Mouse (Mus musculus): ENCODE data around the gene Prkca. TPM values are rescaled to one million over a fixed set of nuclear protein-coding genes. Genes with fewer than 3 reads are reported as not detected.

The Prkca gene
- polyA plus RNA-seq, 1 experiment from 2014 or later = 9.7 TPM

GRCm38 (mm10) chr11:108053746-108054145 lies 290.0 kb downstream of the Prkca start:
- Histone ChIP-seq H3K9me3 (replicated peaks) (no peaks in the 10 kb centered on the region), H3K4me3 (replicated peaks) (no peak overlapping the region), H3K9ac (no peak overlapping the region), H3K4me1 (no peaks in the 10 kb centered on the region), H3K27me3 (no peaks in the 10 kb centered on the region), H3K4me2 (replicated peaks) (no peak overlapping the region), H3K36me3 (no peaks in the 10 kb centered on the region), H3K27ac (replicated peaks) (no peak overlapping the region)
- no peak for ATAC-seq (ENCODE audit: insufficient number of reproducible peaks, low FRiP score, low TSS enrichment, low read depth)
- 83% methylated on average over 10 of the region's 10 CpGs for WGBS

- ATAC-seq (ENCODE audit: insufficient number of reproducible peaks, low FRiP score, low TSS enrichment, low read depth) = no peak
- H3K4me1 ChIP-seq = peaks cover 4% of the 10 kb centered on the region; the same call in 1 of the 2 replicates
- 62% methylated on average over 7 of the region's 7 CpGs for WGBS
Measured at GRCm38 (mm10) chr11:108041669-108042068, 302.1 kb downstream of the Prkca start.

GRCm38 (mm10) chr11:108040823-108041222 lies 302.9 kb downstream of the Prkca start:
- WGBS = 71% methylated on average over 2 of the region's 2 CpGs
- Histone ChIP-seq H3K36me3 (no peaks in the 10 kb centered on the region), H3K4me3 (replicated peaks) (no peak overlapping the region), H3K27ac (replicated peaks) (no peak overlapping the region), H3K27me3 (no peaks in the 10 kb centered on the region), H3K4me2 (replicated peaks) (no peak overlapping the region), H3K4me1 (peaks cover 6% of the 10 kb centered on the region; the same call in 1 of the 2 replicates), H3K9me3 (replicated peaks) (no peaks in the 10 kb centered on the region), H3K9ac (no peak overlapping the region)
- no peak for ATAC-seq (ENCODE audit: insufficient number of reproducible peaks, low FRiP score, low TSS enrichment, low read depth)

More at GRCm38 (mm10) chr11:108041669-108042068, 302.1 kb downstream of the Prkca start:
- H3K4me2 ChIP-seq (replicated peaks) = no peak overlapping the region
- no peaks in the 10 kb centered on the region for H3K9me3 ChIP-seq (replicated peaks)
- H3K36me3 ChIP-seq = no peaks in the 10 kb centered on the region
- no peak overlapping the region for H3K9ac ChIP-seq
- no peaks in the 10 kb centered on the region for H3K27me3 ChIP-seq
- no peak overlapping the region for H3K27ac ChIP-seq (replicated peaks)
- H3K4me3 ChIP-seq (replicated peaks) = no peak overlapping the region

DNA sequence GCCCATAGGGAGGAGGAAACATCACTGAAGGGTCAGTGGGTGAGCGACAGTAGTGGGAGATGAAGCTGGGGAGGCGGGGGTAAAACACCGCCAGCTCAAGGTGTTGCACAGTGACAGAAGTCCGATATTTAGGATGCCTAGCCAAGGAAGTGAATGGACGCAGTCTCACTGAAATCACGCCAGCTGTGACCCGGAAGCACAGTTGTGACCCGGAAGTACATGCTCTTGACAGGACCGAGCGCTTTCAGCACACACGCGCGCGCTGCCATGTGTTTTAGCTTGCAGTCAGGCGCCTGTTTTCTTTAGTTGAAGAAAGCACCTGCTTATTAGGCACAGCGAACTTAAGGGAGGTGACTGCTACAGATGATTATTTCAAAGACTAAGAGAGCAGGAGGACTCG lies 304.0 kb downstream of the Prkca start:
- Histone ChIP-seq H3K27ac (replicated peaks) (no peak overlapping the region), H3K4me2 (replicated peaks) (no peak overlapping the region), H3K9me3 (replicated peaks) (no peaks in the 10 kb centered on the region), H3K36me3 (no peaks in the 10 kb centered on the region), H3K4me1 (peaks cover 6% of the 10 kb centered on the region; the same call in 1 of the 2 replicates), H3K27me3 (no peaks in the 10 kb centered on the region), H3K4me3 (replicated peaks) (no peak overlapping the region), H3K9ac (no peak overlapping the region)
- WGBS = 85% methylated on average over 17 of the region's 17 CpGs
- no peak for ATAC-seq (ENCODE audit: insufficient number of reproducible peaks, low FRiP score, low TSS enrichment, low read depth)

DNA sequence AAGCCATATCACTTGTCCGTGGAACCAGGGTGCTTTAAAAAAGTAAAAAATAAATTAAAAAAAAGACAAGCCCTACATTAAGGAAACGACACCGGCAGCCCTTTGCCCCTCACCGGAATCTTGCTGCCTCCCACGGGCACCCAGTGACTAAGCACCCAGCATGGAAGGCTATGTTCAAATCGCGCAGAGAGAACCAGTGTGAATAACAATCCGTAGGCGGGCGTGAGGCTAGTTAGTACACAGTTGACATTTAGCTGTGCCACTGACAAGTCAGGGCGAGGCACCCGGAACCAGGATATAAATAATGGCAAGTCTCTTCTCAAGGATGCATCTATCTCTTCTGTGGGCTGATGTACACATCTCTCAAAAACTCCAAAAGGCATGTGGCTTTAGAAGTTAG lies 304.7 kb downstream of the Prkca start:
- H3K36me3 ChIP-seq = no peaks in the 10 kb centered on the region
- H3K27me3 ChIP-seq = no peaks in the 10 kb centered on the region
- H3K4me3 ChIP-seq (replicated peaks) = no peak overlapping the region
- H3K27ac ChIP-seq (replicated peaks) = no peak overlapping the region
- H3K4me1 ChIP-seq = peaks cover 6% of the 10 kb centered on the region; the same call in 1 of the 2 replicates
- no peak overlapping the region for H3K4me2 ChIP-seq (replicated peaks)
- no peak for ATAC-seq (ENCODE audit: insufficient number of reproducible peaks, low FRiP score, low TSS enrichment, low read depth)
- H3K9ac ChIP-seq = no peak overlapping the region
- 79% methylated on average over 12 of the region's 12 CpGs for whole genome bisulfite sequencing
- no peaks in the 10 kb centered on the region for H3K9me3 ChIP-seq (replicated peaks)

GRCm38 (mm10) chr11:108036339-108036738 lies 307.4 kb downstream of the Prkca start:
- H3K27me3 ChIP-seq = no peaks in the 10 kb centered on the region
- H3K27ac ChIP-seq (replicated peaks) = no peak overlapping the region
- 86% methylated on average over 10 of the region's 10 CpGs for WGBS
- no peak overlapping the region for H3K9ac ChIP-seq
- H3K4me2 ChIP-seq (replicated peaks) = no peak overlapping the region
- H3K9me3 ChIP-seq (replicated peaks) = no peaks in the 10 kb centered on the region
- H3K36me3 ChIP-seq = no peaks in the 10 kb centered on the region
- no peak overlapping the region for H3K4me3 ChIP-seq (replicated peaks)
- peaks cover 10% of the 10 kb centered on the region; the same call in 1 of the 2 replicates for H3K4me1 ChIP-seq
- no peak for ATAC-seq (ENCODE audit: insufficient number of reproducible peaks, low FRiP score, low TSS enrichment, low read depth)

DNA sequence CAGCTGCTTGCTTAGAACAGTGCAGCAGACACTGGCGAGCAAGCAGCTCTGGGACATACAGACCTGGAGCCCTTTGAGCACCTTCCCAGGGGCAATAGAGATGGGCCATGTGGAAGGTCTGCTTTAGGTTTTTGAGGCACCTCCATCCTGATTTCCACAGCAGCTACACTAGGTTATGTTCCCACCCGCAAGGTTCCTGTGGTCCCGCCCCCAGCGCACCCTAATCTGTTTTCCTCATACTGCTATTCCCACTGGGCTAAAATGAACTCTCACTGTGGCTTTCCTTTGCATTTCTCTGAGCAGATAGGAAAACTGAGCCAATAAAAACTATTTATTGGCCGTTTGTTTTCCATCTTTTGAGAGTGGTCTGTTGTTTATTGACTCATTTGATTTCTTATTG lies 308.0 kb downstream of the Prkca start:
- H3K4me3 ChIP-seq (replicated peaks) = no peak overlapping the region
- H3K27me3 ChIP-seq = no peaks in the 10 kb centered on the region
- no peak overlapping the region for H3K9ac ChIP-seq
- no peak overlapping the region for H3K4me2 ChIP-seq (replicated peaks)
- no peak for ATAC-seq (ENCODE audit: insufficient number of reproducible peaks, low FRiP score, low TSS enrichment, low read depth)
- 82% methylated on average over 5 of the region's 5 CpGs for WGBS
- H3K9me3 ChIP-seq (replicated peaks) = no peaks in the 10 kb centered on the region
- no peaks in the 10 kb centered on the region for H3K36me3 ChIP-seq
- H3K4me1 ChIP-seq = peaks cover 10% of the 10 kb centered on the region; the same call in 1 of the 2 replicates
- H3K27ac ChIP-seq (replicated peaks) = no peak overlapping the region

DNA sequence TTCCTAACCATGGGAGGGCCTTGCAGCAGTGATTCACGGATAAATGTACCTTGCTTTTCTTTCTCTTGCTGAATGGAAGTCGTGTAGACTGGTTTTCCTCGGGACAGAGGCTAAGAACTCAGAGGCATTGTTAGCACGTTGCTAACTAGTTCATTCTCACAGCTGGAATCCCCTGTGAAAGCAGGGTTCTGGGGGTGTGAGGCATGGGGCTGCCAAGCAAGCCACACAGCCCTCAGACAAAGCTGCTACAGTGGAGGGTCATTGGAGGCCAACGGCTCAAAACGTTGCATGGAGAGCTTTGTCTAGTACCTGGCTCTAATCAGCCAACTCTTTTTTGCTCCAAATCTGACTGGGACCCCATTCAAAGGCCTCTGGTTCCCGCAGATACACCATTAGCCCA lies 309.4 kb downstream of the Prkca start:
- Histone ChIP-seq H3K9me3 (replicated peaks) (no peaks in the 10 kb centered on the region), H3K36me3 (no peaks in the 10 kb centered on the region), H3K4me1 (peaks cover 6% of the 10 kb centered on the region; the same call in 1 of the 2 replicates), H3K4me3 (replicated peaks) (no peak overlapping the region), H3K4me2 (replicated peaks) (no peak overlapping the region), H3K27ac (replicated peaks) (no peak overlapping the region), H3K27me3 (no peaks in the 10 kb centered on the region), H3K9ac (no peak overlapping the region)
- ATAC-seq (ENCODE audit: insufficient number of reproducible peaks, low FRiP score, low TSS enrichment, low read depth) = no peak
- WGBS = 36% methylated on average over 7 of the region's 7 CpGs

DNA sequence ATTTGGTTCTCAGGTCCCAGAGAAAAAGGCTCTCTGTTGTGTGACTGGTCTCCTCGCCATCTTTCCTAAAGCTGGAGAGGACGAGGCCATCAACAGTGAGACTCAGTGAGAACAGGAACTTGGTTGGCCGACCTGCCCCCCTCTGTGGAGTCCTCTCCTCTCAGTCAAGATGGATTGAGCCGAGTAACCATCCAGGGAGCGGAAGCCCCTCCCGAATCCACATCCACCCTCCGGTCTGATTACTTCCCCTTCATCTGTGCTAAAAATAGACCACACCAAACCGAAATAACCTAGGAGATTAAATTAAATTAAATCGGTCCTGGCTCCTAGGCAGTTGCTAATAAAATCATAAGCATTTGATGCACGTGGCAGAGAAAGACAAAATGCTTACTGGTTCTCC lies 311.2 kb downstream of the Prkca start:
- WGBS = 50% methylated on average over 10 of the region's 10 CpGs

DNA sequence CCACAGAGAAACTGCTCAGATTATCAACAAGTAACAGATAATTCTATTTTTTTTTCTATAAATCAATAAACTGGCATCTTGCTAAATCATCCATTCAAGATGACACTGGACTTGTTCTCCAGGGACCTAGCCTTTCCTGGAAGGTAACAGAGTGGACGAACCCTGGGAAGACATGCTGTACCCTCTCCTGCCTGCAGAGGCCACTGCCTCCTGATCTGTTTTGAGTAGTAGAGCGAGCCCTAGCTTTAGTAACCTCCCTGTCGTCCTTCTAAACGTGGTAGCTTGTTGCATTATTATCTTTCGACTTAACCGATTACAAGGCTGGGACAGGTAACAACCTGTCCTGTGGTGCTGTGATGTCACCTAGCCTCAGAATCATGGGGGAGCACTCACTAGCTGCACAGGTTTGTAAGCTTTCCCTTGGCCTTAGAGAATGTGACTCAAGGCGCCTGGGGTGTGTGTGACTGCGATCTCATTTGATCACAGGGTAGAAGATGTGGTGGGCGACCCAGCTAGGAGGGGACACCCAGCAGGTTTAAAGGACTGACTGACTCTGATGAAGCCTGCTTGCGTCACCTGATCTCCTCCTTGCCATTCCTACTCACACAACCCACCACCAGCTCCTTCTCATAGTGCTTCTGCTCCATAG lies 312.6 kb downstream of the Prkca start:
- Histone ChIP-seq H3K27ac (replicated peaks) (no peak overlapping the region), H3K4me1 (0 out of 2 replicates have a peak, but pooled peaks cover 4% of the 10 kb centered on the region), H3K9ac (no peak overlapping the region), H3K4me2 (replicated peaks) (no peak overlapping the region), H3K36me3 (no peaks in the 10 kb centered on the region), H3K27me3 (no peaks in the 10 kb centered on the region), H3K9me3 (replicated peaks) (no peaks in the 10 kb centered on the region), H3K4me3 (replicated peaks) (no peak overlapping the region)
- 44% methylated on average over 10 of the region's 10 CpGs for WGBS
- ATAC-seq (ENCODE audit: insufficient number of reproducible peaks, low FRiP score, low TSS enrichment, low read depth) = no peak

More for the DNA sequence above, 311.2 kb downstream of the Prkca start:
- no peak for ATAC-seq (ENCODE audit: insufficient number of reproducible peaks, low FRiP score, low TSS enrichment, low read depth)
- Histone ChIP-seq H3K4me3 (replicated peaks) (no peak overlapping the region), H3K27ac (replicated peaks) (no peak overlapping the region), H3K27me3 (no peaks in the 10 kb centered on the region), H3K9ac (no peak overlapping the region), H3K4me2 (replicated peaks) (no peak overlapping the region), H3K36me3 (no peaks in the 10 kb centered on the region), H3K4me1 (0 out of 2 replicates have a peak, but pooled peaks cover 6% of the 10 kb centered on the region), H3K9me3 (replicated peaks) (no peaks in the 10 kb centered on the region)

DNA sequence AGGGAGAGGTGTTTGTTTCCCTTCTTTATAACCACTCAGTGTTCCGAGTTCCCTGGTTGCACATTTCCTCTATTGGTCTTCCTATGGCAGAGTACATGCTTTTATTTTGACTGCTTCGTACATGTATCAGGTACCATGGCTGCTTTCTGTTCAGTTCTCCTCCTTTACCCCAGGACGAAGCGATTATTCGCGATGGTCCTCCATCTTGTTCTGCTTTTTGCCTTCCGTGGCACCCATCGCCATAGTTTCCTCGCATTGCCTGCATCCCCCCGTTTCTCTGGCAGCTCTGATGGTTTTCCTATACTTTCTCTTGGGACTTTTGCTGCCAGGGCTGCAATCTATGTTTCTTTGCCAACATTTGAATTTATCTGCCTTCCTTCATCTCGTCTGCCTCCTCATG lies 314.4 kb downstream of the Prkca start:
- Histone ChIP-seq H3K4me1 (0 out of 2 replicates have a peak, but pooled peaks cover 4% of the 10 kb centered on the region), H3K27ac (replicated peaks) (no peak overlapping the region), H3K9me3 (replicated peaks) (no peaks in the 10 kb centered on the region), H3K36me3 (no peaks in the 10 kb centered on the region), H3K4me2 (replicated peaks) (no peak overlapping the region), H3K27me3 (no peaks in the 10 kb centered on the region), H3K9ac (no peak overlapping the region), H3K4me3 (replicated peaks) (no peak overlapping the region)
- WGBS = 91% methylated on average over 11 of the region's 11 CpGs
- no peak for ATAC-seq (ENCODE audit: insufficient number of reproducible peaks, low FRiP score, low TSS enrichment, low read depth)

GRCm38 (mm10) chr11:108028398-108028797 lies 315.3 kb downstream of the Prkca start:
- H3K9me3 ChIP-seq (replicated peaks) = no peaks in the 10 kb centered on the region
- 69% methylated on average over 12 of the region's 12 CpGs for WGBS
- no peak overlapping the region for H3K9ac ChIP-seq
- no peak overlapping the region for H3K4me2 ChIP-seq (replicated peaks)
- no peak for ATAC-seq (ENCODE audit: insufficient number of reproducible peaks, low FRiP score, low TSS enrichment, low read depth)
- H3K4me3 ChIP-seq (replicated peaks) = no peak overlapping the region
- H3K27ac ChIP-seq (replicated peaks) = no peak overlapping the region
- no peaks in the 10 kb centered on the region for H3K36me3 ChIP-seq
- H3K27me3 ChIP-seq = no peaks in the 10 kb centered on the region
- 0 out of 2 replicates have a peak, but pooled peaks cover 4% of the 10 kb centered on the region for H3K4me1 ChIP-seq
